ENCODE assay signal across 9 mouse cellular contexts in the genomic region with DNA sequence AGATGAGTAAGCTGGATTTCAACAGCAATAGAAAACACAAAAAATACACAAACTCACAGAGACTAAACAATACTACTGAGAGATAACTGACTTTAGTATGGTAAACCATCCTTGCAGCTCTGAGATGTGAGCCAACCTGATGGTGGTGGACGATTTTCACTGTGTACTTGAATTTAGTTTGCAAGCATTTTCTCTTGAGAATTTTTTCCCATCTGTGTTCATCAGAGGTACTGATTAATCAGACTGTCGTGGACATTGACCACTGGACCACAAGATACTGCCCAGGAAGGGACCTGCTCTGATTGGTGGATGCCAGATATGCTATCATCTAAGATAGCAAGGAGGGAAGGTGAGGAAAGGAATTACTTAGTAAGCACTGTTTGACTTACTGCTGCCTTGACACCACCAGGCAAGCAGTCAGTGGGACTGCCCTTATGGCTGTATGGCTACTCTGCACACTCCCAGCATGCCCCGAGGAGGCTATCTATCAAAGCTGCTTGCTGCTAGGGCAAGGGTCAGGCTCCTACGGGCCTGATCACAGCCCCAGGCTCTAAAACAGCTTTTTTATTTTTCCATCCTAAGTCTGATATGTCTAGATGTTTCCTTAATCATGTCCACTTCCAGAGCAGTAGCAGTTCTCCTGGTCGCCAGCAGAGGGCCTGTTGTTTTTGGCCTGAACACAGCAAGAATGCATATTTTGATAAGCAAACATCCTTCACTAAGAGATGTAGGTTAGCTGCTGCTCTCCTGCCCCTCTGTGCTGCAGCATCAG.
DNase-seq lines count a peak whose midpoint lies in the region; ATAC-seq lines count a peak whose summit lies in the region.
"Had no signal": no experiment of that assay in that cellular context is flagged by ENCODE, and none has a peak within 500 bp of the region (broad histone marks: within the 10 kb centered on the region; RNA-seq: fewer than 3 reads in every experiment).

No protein-coding gene starts in this region.

- no peak for DNase-seq in heart, adult 9 months (ENCODE audit: low spot score in 2 of 2)
- peak; percentile 42 for DNase-seq in urinary bladder, postnatal 25 days (ENCODE audit: low spot score)
- no peak for DNase-seq in urinary bladder, postnatal 10 days (ENCODE audit: low spot score)
- DNase-seq in cerebellum, postnatal 36 days = peak; percentile 77 to 84
- peak; percentile 70 for DNase-seq in kidney, adult 18-20 months
- peak; percentile 52 to 65 for DNase-seq in lung, postnatal 4 days

- no peak overlapping the region for H3K4me2 ChIP-seq in heart, embryonic 15.5 days
- H3K4me2 ChIP-seq: embryonic facial prominence, embryonic 13.5 days had no signal

- H3K4me3 ChIP-seq in heart, embryonic 15.5 days = no peak overlapping the region
- H3K4me3 ChIP-seq: embryonic facial prominence, embryonic 13.5 days had no signal

- H3K27ac ChIP-seq in heart, embryonic 15.5 days = no peak overlapping the region
- H3K27ac ChIP-seq: embryonic facial prominence, embryonic 13.5 days had no signal

- H3K9ac ChIP-seq in heart, embryonic 15.5 days = no peak overlapping the region
- H3K9ac ChIP-seq: embryonic facial prominence, embryonic 13.5 days had no signal

- peaks cover 17% of the 10 kb centered on the region for H3K4me1 ChIP-seq in heart, embryonic 15.5 days (replicated peaks)
- H3K4me1 ChIP-seq: embryonic facial prominence, embryonic 13.5 days had no signal

- ATAC-seq in heart, embryonic 15.5 days (replicated peaks; ENCODE audit: insufficient number of reproducible peaks, insufficient read depth, low FRiP score, low read depth) = peak; percentile 7; the same call in 1 of the 2 replicates
- ATAC-seq in megakaryocyte progenitor cell, adult 5-6 weeks (replicated peaks; ENCODE audit: poor library complexity) = no peak

- no peaks in the 10 kb centered on the region for H3K27me3 ChIP-seq in heart, embryonic 15.5 days
- H3K27me3 ChIP-seq: embryonic facial prominence, embryonic 13.5 days had no signal

- no peaks in the 10 kb centered on the region for H3K9me3 ChIP-seq in heart, embryonic 15.5 days (replicated peaks)
- H3K9me3 ChIP-seq: embryonic facial prominence, embryonic 13.5 days had no signal

- 34% methylated on average over 5 of the region's 5 CpGs for WGBS in heart, embryonic 15.5 days

- no peaks in the 10 kb centered on the region for H3K36me3 ChIP-seq in heart, embryonic 15.5 days
- H3K36me3 ChIP-seq: embryonic facial prominence, embryonic 13.5 days had no signal

Comparison
In these comparisons a context has a peak if more than half of its experiments do, and no peak if none do; other contexts are left out.
1. DNase-seq: peak in urinary bladder, postnatal 25 days (single experiment), cerebellum, postnatal 36 days (2 of 2), kidney, adult 18-20 months (single experiment) and lung, postnatal 4 days (2 of 2); none in heart, adult 9 months (0 of 2) and urinary bladder, postnatal 10 days (single experiment).